In genomic region chr12:95576772-95577171, GRCm38 (mm10) we compare ENCODE assay signal across 19 mouse cellular contexts.
A peak's percentile ranks its signal among the peaks of the same experiment; 100 is the strongest.
DNase-seq lines count a peak whose midpoint lies in the region; ATAC-seq lines count a peak whose summit lies in the region.
"Had no signal": no experiment of that assay in that cellular context is flagged by ENCODE, and none has a peak within 500 bp of the region (broad histone marks: within the 10 kb centered on the region; RNA-seq: fewer than 3 reads in every experiment).

No protein-coding gene starts in this region.

- no peak overlapping the region for H3K27ac ChIP-seq in heart, embryonic 11.5 days (ENCODE audit: low read depth, low read length)
- H3K27ac ChIP-seq: embryonic facial prominence, embryonic 13.5 days; hindbrain, embryonic 14.5 days; liver, embryonic 12.5 days had no signal

- WGBS in heart, embryonic 11.5 days (ENCODE audit: insufficient replicate concordance): 78% methylated on average over 3 of the region's 3 CpGs

- no peak overlapping the region for H3K4me3 ChIP-seq in heart, embryonic 11.5 days (ENCODE audit: low read depth, low read length)
- H3K4me3 ChIP-seq: embryonic facial prominence, embryonic 13.5 days; liver, embryonic 12.5 days had no signal

- DNase-seq in cerebellum, adult 11-12 months: peak; percentile 2
- no peak for DNase-seq in cerebellum, adult 9-10 months
- peak; percentile 3 to 18 for DNase-seq in heart, adult 18-20 months
- DNase-seq in right cerebral cortex, postnatal 14 days: peak; percentile 3
- DNase-seq in right cerebral cortex, postnatal 36 days (ENCODE audit: low spot score in 2 of 2): no peak
- peak; percentile 48 for DNase-seq in gastrocnemius, postnatal 25 days
- DNase-seq in adrenal gland, adult 8-10 months: no peak
- DNase-seq: forebrain, postnatal 0 days; kidney, adult 8-10 months; kidney, postnatal 14 days; lung, adult 2 months; lung, postnatal 36 days; right cerebral cortex, postnatal 4 days had no signal

- no peak overlapping the region for H3K4me2 ChIP-seq in heart, embryonic 11.5 days
- H3K4me2 ChIP-seq: embryonic facial prominence, embryonic 13.5 days; hindbrain, embryonic 14.5 days; liver, embryonic 12.5 days had no signal

- ATAC-seq in heart, embryonic 11.5 days (replicated peaks; ENCODE audit: insufficient number of reproducible peaks, low FRiP score, low TSS enrichment): no peak
- ATAC-seq: forebrain, postnatal 0 days; liver, embryonic 12.5 days; midbrain, embryonic 16.5 days had no signal

- H3K9ac ChIP-seq in heart, embryonic 11.5 days (ENCODE audit: low read depth, low read length): no peak overlapping the region
- H3K9ac ChIP-seq: embryonic facial prominence, embryonic 13.5 days; forebrain, postnatal 0 days; hindbrain, embryonic 14.5 days; liver, embryonic 12.5 days had no signal

- H3K27me3 ChIP-seq in heart, embryonic 11.5 days (ENCODE audit: control insufficient read depth, insufficient read depth, low read length): no peaks in the 10 kb centered on the region
- H3K27me3 ChIP-seq: embryonic facial prominence, embryonic 13.5 days; liver, embryonic 12.5 days had no signal

- H3K9me3 ChIP-seq in heart, embryonic 11.5 days (replicated peaks; ENCODE audit: control insufficient read depth, low read length): no peaks in the 10 kb centered on the region
- H3K9me3 ChIP-seq: embryonic facial prominence, embryonic 13.5 days; liver, embryonic 12.5 days had no signal

- H3K4me1 ChIP-seq in heart, embryonic 11.5 days (ENCODE audit: control insufficient read depth, insufficient read depth, low read length): no peaks in the 10 kb centered on the region
- H3K4me1 ChIP-seq: embryonic facial prominence, embryonic 13.5 days; liver, embryonic 12.5 days had no signal

- H3K36me3 ChIP-seq in heart, embryonic 11.5 days (ENCODE audit: control insufficient read depth, insufficient read depth, low read length): no peaks in the 10 kb centered on the region
- H3K36me3 ChIP-seq: embryonic facial prominence, embryonic 13.5 days; G1E; liver, embryonic 12.5 days had no signal

Comparison
In these comparisons a context has a peak if more than half of its experiments do, and no peak if none do; other contexts are left out.
1. DNase-seq: peak in cerebellum, adult 11-12 months (single experiment), heart, adult 18-20 months (2 of 2), right cerebral cortex, postnatal 14 days (single experiment) and gastrocnemius, postnatal 25 days (single experiment); none in cerebellum, adult 9-10 months (single experiment), right cerebral cortex, postnatal 36 days (0 of 2) and adrenal gland, adult 8-10 months (single experiment).